Mouse (Mus musculus) embryonic facial prominence, embryonic 15.5 days (tissue): Measurements from ENCODE around the gene Aire. TPM values are rescaled to one million over a fixed set of nuclear protein-coding genes. Genes with fewer than 3 reads are reported as not detected.

Experiments used
- ATAC-seq: fragments of 200-750 bp; cut with Nextera tagmentation; 2 replicates; pipeline ENCODE4 v1.8.0; 2017; ENCODE audit warnings: low read depth, moderate TSS enrichment; ENCODE audit not compliant: insufficient number of reproducible peaks, low FRiP score, low TSS enrichment
- H3K27ac ChIP-seq: fragments of 300-500 bp; sonication (generic); replicated peaks from 2 replicates; pipeline ENCODE4 v1.5.1; 2015; ENCODE audit warnings: mild to moderate bottlenecking, inconsistent platforms
- H3K27me3 ChIP-seq: fragments of 300-500 bp; sonication (generic); 2 replicates; pipeline ENCODE4 v1.6.1; 2015; ENCODE audit warnings: inconsistent platforms
- H3K36me3 ChIP-seq: fragments of 300-500 bp; sonication (generic); 2 replicates; pipeline ENCODE4 v1.6.1; 2015; ENCODE audit warnings: mild to moderate bottlenecking, inconsistent platforms
- H3K4me1 ChIP-seq: fragments of 300-500 bp; sonication (generic); 2 replicates; pipeline ENCODE4 v1.6.1; 2015; ENCODE audit warnings: inconsistent platforms
- H3K4me2 ChIP-seq: fragments of 300-500 bp; sonication (generic); replicated peaks from 2 replicates; pipeline ENCODE4 v1.6.1; 2015; ENCODE audit warnings: mild to moderate bottlenecking, inconsistent platforms
- H3K4me3 ChIP-seq: fragments of 300-500 bp; sonication (generic); replicated peaks from 2 replicates; pipeline ENCODE4 v1.5.1; 2015; ENCODE audit warnings: mild to moderate bottlenecking, inconsistent platforms
- H3K9ac ChIP-seq: fragments of 300-500 bp; sonication (generic); 2 replicates; pipeline ENCODE4 v1.6.1; 2015; ENCODE audit warnings: inconsistent platforms
- H3K9me3 ChIP-seq: fragments of 300-500 bp; sonication (generic); replicated peaks from 2 replicates; pipeline ENCODE4 v1.6.1; 2016; ENCODE audit warnings: inconsistent platforms
- WGBS: fragments of 180-500 bp; shearing (Covaris S2); methylation state at CpG from one replicate; pipeline ENCODE4 v1.1.7; 2015; 5-methylcytosine and 5-hydroxymethylcytosine counted together
- polyA plus RNA-seq: library from polyadenylated mRNA; unstranded; fragments of >200 nt; fragmentation: Nextera tagmentation; extraction: Ambion mirVana; gene quantifications from 2 replicates; pipeline ENCODE4 v1.2.1, GENCODE M21; 2015

The Aire gene
- polyA plus RNA-seq, 1 experiment from 2014 or later, result 0.31 TPM

DNA sequence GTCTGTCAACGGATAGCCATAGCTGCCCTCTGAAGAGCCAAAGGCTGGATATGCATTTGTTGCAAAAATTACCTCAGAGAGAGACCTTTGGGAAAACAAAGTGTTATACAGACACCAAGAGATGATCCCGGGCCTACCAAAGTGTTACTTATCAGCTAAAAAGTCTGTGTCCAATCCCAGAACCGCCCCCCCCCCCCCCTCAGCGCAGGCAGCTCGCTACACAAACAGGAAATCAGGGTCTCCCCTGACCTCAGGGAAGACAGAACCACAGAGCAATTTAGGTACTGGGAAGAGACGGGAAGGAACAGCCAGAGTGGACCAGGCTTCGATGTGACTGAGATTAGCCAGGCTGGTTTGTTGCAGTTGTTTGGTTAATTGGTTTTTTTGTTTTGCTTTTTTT is 36.2 kb downstream of the Aire start:
- ATAC-seq, result no peak
- 23% methylated on average over 7 of the region's 7 CpGs for WGBS
- 0 out of 2 replicates have a peak overlapping the region, but pooled peaks have one; percentile 89 for H3K4me3 ChIP-seq
- H3K9ac ChIP-seq, result no peak overlapping the region
- no peaks in the 10 kb centered on the region for H3K9me3 ChIP-seq
- peaks cover 35% of the 10 kb centered on the region for H3K4me1 ChIP-seq
- no peaks in the 10 kb centered on the region for H3K27me3 ChIP-seq
- peak overlapping the region; percentile 28; the same call in 1 of the 2 replicates for H3K27ac ChIP-seq
- H3K36me3 ChIP-seq, result peaks cover 11% of the 10 kb centered on the region
- peak overlapping the region; percentile 88; the same call in 1 of the 2 replicates for H3K4me2 ChIP-seq

DNA sequence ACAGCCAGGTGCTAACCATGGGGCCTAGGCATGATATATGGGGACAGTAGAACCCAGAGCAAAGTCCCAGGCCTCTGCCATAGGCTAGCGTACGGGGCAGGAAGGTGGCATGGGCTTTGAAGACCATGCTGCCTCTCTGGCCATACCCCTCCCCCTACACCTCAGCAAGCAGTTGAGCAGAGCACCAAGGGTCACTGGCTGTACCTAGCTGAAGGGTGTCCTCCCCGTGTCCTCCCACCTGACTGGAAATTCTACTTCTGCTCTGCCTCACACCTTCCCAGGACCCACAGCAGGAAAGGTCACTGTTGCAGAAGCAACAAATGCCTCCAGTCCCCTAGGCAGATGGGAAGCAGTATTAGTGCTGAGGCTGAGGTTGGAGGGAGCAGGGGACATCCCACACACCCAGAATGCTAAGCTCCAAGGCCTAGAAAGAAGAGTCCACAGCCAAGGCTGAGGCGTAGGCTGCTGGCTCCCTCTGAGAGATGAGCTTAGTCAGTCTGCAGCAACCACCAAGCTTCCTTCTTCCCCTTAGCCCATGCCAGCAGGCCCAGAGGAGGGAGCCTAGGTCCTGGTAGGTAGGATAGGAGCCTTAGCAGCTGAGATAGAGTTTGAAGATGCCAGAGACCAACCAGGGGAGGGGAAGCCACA is 37.5 kb downstream of the Aire start:
- peaks cover 35% of the 10 kb centered on the region for H3K4me1 ChIP-seq
- no peak overlapping the region for H3K4me3 ChIP-seq
- H3K9me3 ChIP-seq, result no peaks in the 10 kb centered on the region
- no peak overlapping the region for H3K9ac ChIP-seq
- no peak overlapping the region for H3K4me2 ChIP-seq
- H3K36me3 ChIP-seq, result peaks cover 24% of the 10 kb centered on the region
- ATAC-seq, result no peak
- H3K27me3 ChIP-seq, result no peaks in the 10 kb centered on the region
- WGBS, result 86% methylated on average over 4 of the region's 4 CpGs
- H3K27ac ChIP-seq, result no peak overlapping the region

DNA sequence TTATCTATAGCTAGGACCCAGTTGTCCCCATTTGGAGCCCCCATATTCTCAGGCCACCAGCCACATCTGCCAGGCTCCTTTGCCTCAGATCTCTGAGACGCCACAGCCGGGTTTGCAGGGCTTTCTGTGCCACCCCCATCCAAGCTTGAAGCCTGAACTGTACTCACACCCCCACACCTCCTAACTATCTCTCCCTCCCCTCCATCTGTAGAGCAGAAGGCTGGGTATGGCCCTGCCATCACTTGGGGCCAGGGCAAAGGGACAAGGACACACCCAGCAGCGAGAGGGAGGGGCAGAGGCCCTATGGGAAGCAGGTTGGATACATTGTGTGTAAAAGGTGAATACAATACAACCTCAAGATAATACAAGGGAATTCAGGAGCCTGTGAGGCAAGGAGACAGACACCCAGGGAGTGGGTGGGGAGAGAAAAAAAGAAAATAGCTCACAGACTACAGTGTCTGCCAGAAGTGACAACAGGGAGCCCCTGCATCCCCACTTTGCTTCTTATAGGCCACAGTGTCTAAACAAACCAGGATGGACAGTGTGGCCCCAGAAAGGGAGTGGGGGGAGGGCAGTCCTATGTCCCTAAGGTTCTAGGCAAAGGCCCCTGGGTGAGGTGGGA is 38.8 kb downstream of the Aire start:
- no peaks in the 10 kb centered on the region for H3K27me3 ChIP-seq
- no peak overlapping the region for H3K4me3 ChIP-seq
- H3K36me3 ChIP-seq, result peaks cover 37% of the 10 kb centered on the region
- whole genome bisulfite sequencing, result 90% methylated on average over 3 of the region's 3 CpGs
- H3K4me2 ChIP-seq, result no peak overlapping the region
- H3K9me3 ChIP-seq, result no peaks in the 10 kb centered on the region
- peaks cover 35% of the 10 kb centered on the region for H3K4me1 ChIP-seq
- ATAC-seq, result no peak
- no peak overlapping the region for H3K9ac ChIP-seq
- H3K27ac ChIP-seq, result no peak overlapping the region

DNA sequence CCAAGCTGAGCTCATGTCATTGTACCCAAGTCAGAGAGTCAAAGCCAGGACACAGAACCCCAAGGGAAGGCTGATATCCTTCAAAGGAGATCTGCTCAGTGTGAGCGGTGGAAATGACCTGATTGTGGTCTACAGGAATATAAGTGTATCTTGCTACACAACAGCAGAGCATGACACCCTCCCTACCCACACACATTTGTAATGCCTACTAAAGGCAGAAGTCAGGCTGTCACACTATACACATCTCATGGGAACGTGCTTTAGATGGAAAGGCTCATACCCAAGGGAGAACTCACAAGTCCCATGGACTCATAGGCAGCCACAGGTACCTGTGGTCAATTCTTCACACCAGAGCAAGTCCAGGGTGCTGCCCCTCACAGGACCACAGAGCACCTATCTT is 41.1 kb downstream of the Aire start:
- peaks cover 60% of the 10 kb centered on the region for H3K36me3 ChIP-seq
- ATAC-seq, result no peak
- 91% methylated on average over 2 of the region's 2 CpGs for WGBS

DNA sequence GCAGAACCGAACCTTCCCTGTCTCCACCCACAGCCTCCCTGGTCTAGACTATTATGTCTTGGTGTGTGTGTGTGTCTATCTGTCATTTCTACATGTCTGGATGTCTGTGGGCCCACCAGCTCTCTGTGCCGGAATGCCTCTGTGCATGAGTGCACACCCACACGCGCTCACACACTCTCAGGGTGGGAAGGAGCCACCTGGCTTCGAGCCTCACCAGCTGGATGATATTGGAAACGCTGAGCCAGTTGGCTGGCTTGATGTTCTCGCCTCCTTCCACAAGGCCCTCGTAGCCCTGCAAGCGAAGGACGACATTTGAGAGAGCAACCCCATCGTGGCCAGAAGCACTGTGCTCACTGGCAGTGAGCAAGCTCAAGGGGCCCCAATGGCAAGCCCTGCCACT is 41.6 kb downstream of the Aire start:
- Histone ChIP-seq H3K4me3 (no peak overlapping the region), H3K36me3 (peaks cover 65% of the 10 kb centered on the region), H3K4me2 (no peak overlapping the region), H3K4me1 (peaks cover 12% of the 10 kb centered on the region; the same call in 1 of the 2 replicates), H3K27ac (no peak overlapping the region), H3K9me3 (no peaks in the 10 kb centered on the region), H3K9ac (no peak overlapping the region), H3K27me3 (no peaks in the 10 kb centered on the region)
- no peak for ATAC-seq
- WGBS, result 76% methylated on average over 11 of the region's 11 CpGs

More for the DNA sequence above, 41.1 kb downstream of the Aire start:
- Histone ChIP-seq H3K4me1 (peaks cover 17% of the 10 kb centered on the region; the same call in 1 of the 2 replicates), H3K9me3 (no peaks in the 10 kb centered on the region), H3K27ac (no peak overlapping the region), H3K4me3 (no peak overlapping the region), H3K27me3 (no peaks in the 10 kb centered on the region), H3K9ac (no peak overlapping the region), H3K4me2 (no peak overlapping the region)

DNA sequence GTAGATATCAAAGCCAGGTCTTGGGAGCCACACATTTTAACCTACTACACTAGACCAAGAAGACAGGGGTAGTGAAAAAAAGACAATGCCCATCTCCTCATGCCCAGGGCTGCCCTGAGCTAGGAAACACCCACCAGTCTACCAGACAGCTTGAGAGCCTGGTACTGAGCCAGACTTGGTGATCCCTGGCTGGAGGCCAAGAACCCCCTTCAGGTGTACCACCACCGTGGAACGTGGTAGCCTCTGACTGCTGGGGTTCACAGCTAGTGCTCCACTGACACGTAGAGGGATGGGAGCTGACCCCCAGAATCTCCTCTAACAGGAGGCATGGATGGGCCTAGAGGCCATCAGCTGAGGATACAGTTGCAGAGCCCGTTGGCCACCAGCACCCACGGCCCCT is 43.2 kb downstream of the Aire start:
- WGBS, result 94% methylated on average over 5 of the region's 5 CpGs
- peaks cover 77% of the 10 kb centered on the region for H3K36me3 ChIP-seq

DNA sequence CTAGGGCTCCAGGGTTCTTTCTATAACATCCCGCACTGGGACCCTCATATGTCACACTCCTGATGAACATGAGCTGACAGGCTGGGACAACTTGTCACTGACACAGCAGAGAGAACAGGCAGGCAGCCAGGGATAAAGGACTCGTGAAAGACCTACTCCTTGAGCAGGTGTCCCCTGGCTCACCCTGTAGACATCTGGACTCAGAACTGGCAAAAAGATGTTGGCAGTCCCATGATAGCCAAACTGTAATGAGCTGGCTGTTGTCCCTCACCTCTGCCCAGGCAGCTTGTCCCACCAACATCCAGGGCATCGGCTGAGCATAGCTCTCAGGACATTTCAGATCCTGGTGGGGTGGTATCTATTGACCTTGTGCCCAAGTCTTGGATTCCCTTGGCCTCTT is 47.8 kb downstream of the Aire start:
- Histone ChIP-seq H3K27ac (no peak overlapping the region), H3K9ac (no peak overlapping the region), H3K4me3 (no peak overlapping the region), H3K4me1 (no peaks in the 10 kb centered on the region), H3K27me3 (no peaks in the 10 kb centered on the region), H3K36me3 (peaks cover 95% of the 10 kb centered on the region), H3K9me3 (no peaks in the 10 kb centered on the region), H3K4me2 (no peak overlapping the region)
- no peak for ATAC-seq
- 85% methylated on average over 3 of the region's 3 CpGs for WGBS

More for the DNA sequence above, 43.2 kb downstream of the Aire start:
- Histone ChIP-seq H3K27me3 (no peaks in the 10 kb centered on the region), H3K9me3 (no peaks in the 10 kb centered on the region), H3K27ac (no peak overlapping the region), H3K4me3 (no peak overlapping the region), H3K4me1 (no peaks in the 10 kb centered on the region), H3K4me2 (no peak overlapping the region), H3K9ac (no peak overlapping the region)
- ATAC-seq, result no peak

DNA sequence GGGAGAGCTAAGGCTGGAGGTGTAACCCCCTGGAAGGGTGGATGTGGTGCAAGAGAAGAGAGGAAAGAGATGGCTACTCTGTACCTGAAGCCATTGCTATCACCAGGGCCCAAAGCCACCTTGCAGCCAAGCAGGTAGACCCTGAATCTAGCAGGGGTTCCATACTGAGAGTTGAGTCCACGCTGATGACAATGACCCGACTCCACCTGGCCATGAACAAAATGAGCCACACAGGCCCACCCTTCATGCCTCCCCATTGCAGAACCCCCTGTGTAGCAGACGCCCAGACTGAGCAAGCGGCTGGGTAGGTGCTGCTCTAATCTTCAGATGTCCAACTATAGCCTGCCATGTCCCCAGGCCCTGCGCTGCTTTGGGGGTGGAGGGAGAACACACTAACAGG is 57.6 kb downstream of the Aire start:
- peaks cover 49% of the 10 kb centered on the region for H3K36me3 ChIP-seq

DNA sequence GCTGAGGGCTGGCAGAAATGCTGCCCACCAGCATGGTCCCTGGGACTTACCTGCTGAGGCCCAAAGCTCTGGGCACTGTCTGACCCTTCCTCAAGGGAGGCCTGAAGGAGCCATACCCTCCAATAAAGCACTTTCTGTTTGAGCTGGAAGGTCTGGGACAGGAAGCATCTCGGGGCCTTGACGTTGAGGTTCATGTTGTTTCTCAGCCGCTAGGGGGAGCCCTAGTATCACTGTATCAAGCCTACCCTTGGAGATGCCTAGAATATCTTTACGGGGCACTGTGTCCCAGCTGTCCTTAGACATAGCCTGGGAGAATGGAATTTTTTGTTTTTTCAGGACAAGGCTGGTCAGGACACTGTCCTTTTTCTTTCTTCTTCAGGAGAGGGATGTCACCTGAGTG is 58.8 kb downstream of the Aire start:
- no peaks in the 10 kb centered on the region for H3K27me3 ChIP-seq
- under 1% methylated on average over 4 of the region's 4 CpGs for WGBS
- no peak overlapping the region for H3K4me3 ChIP-seq
- no peak overlapping the region for H3K9ac ChIP-seq
- no peaks in the 10 kb centered on the region for H3K9me3 ChIP-seq
- peaks cover 44% of the 10 kb centered on the region for H3K36me3 ChIP-seq
- H3K4me1 ChIP-seq, result 0 out of 2 replicates have a peak, but pooled peaks cover under 1% of the 10 kb centered on the region
- peak; percentile 68; the same call in 1 of the 2 replicates for ATAC-seq
- no peak overlapping the region for H3K4me2 ChIP-seq
- no peak overlapping the region for H3K27ac ChIP-seq

More for the DNA sequence above, 57.6 kb downstream of the Aire start:
- Histone ChIP-seq H3K4me1 (no peaks in the 10 kb centered on the region), H3K4me3 (no peak overlapping the region), H3K27me3 (no peaks in the 10 kb centered on the region), H3K9ac (no peak overlapping the region), H3K4me2 (no peak overlapping the region), H3K9me3 (no peaks in the 10 kb centered on the region), H3K27ac (no peak overlapping the region)
- ATAC-seq, result no peak
- WGBS, result 65% methylated on average over 5 of the region's 5 CpGs

Other genes with a start within 250 kb of the Aire start
- 0.91 and 1.0 TPM in 2 replicates for gene Gm9639, start 248.5 kb downstream of the Aire start, polyA plus RNA-seq
- gene Gm19668, start 244.5 kb downstream of the Aire start, polyA plus RNA-seq, result 0.24 and 0.55 TPM in 2 replicates
- gene Gm9507, start 231.8 kb downstream of the Aire start, polyA plus RNA-seq, result 2.0 and 2.1 TPM in 2 replicates
- gene Gm2696, start 228.9 kb downstream of the Aire start, polyA plus RNA-seq, result 2.8 and 3.4 TPM in 2 replicates
- 2.6 and 5.3 TPM in 2 replicates for gene Krtap10-4, start 216.5 kb downstream of the Aire start, polyA plus RNA-seq
- gene Krtap10-10, start 207.7 kb downstream of the Aire start, polyA plus RNA-seq, result 2.9 and 3.8 TPM in 2 replicates
- gene Gm36176, start 196.8 kb downstream of the Aire start, polyA plus RNA-seq, result 0.73 and 0.88 TPM in 2 replicates
- 3.0 and 3.4 TPM in 2 replicates for gene Gm10318, start 190.8 kb downstream of the Aire start, polyA plus RNA-seq
- gene Gm3285, start 181.6 kb downstream of the Aire start, polyA plus RNA-seq, result 2.4 and 3.3 TPM in 2 replicates
- gene Lrrc3, start 141.1 kb downstream of the Aire start, polyA plus RNA-seq, result 4.3 and 5.0 TPM in 2 replicates
- gene Trpm2, start 73.0 kb downstream of the Aire start, polyA plus RNA-seq, result 0.60 and 0.79 TPM in 2 replicates
- gene 1810043G02Rik, start 65.1 kb downstream of the Aire start, polyA plus RNA-seq, result 31.0 and 32.7 TPM in 2 replicates
- gene Pfkl, start 33.5 kb downstream of the Aire start, polyA plus RNA-seq, result 129 and 148 TPM in 2 replicates
- 0.39 and 0.65 TPM in 2 replicates for gene Dnmt3l, start 1.7 kb downstream of the Aire start, polyA plus RNA-seq
- gene Icosl, start 25.7 kb upstream of the Aire start, polyA plus RNA-seq, result 5.3 and 5.5 TPM in 2 replicates
- 38.1 and 40.9 TPM in 2 replicates for gene D10Jhu81e, start 126.2 kb upstream of the Aire start, polyA plus RNA-seq
- gene Pwp2, start 141.5 kb upstream of the Aire start, polyA plus RNA-seq, result 17.9 and 18.4 TPM in 2 replicates
- 15.8 and 16.1 TPM in 2 replicates for gene Trappc10, start 201.0 kb upstream of the Aire start, polyA plus RNA-seq